Mouse (Mus musculus) myocyte (in vitro differentiated cells): ENCODE measurements around the gene Grb10.

Experiments used
- MAX ChIP-seq: IDR thresholded peaks from one replicate; pipeline ENCODE4 v1.6.1; 2011; ENCODE audit warnings: low read depth, mild to moderate bottlenecking, control low read depth
- MYOG ChIP-seq, 3 experiments: IDR thresholded peaks; one replicate each; pipeline ENCODE4 v1.6.1; 2011; ENCODE audit warnings: control low read depth in 2 of 3, low read depth in 2 of 3, mild to moderate bottlenecking in 2 of 3; ENCODE audit not compliant: insufficient read length in 2 of 3, control insufficient read depth in 1 of 3, insufficient read depth in 1 of 3
- POLR2A ChIP-seq: IDR thresholded peaks from one replicate; pipeline ENCODE4 v1.6.1; 2011; ENCODE audit warnings: low read depth, mild to moderate bottlenecking, control low read depth, moderate library complexity; ENCODE audit not compliant: insufficient read length
- TCF12 ChIP-seq: IDR thresholded peaks from one replicate; pipeline ENCODE4 v1.6.1; 2011; ENCODE audit warnings: mild to moderate bottlenecking, control low read depth; ENCODE audit not compliant: poor library complexity, insufficient read depth, severe bottlenecking

- TF ChIP-seq MAX (no peak), MYOG (IDR thresholded peaks at IDR 0.05; ENCODE audit: control insufficient read depth in 1 of 3, insufficient read depth in 1 of 3, insufficient read length in 2 of 3, low read depth in 2 of 3) (no peak), TCF12 (no peak), POLR2A (no peak)
Measured at GRCm38 (mm10) chr11:11944814-11945213, 93.7 kb downstream of the Grb10 start.
